Mouse (Mus musculus) urinary bladder, postnatal 4 days (tissue): ENCODE data around the gene Ern2.

Source experiments
- DNase-seq, 2 experiments: peaks; one replicate each; pipeline ENCODE4 v3.0.0; 2021 to 2022; ENCODE audit warnings: low spot score in 2 of 2

Gene Ern2

GRCm38 (mm10) chr7:122158915-122159902 lies 26.8 kb downstream of the Ern2 start, which contains the start of gene Plk1:
Gene Plk1, plus strand, starts transcription at chr7:122159439.
- peak; percentile 69 to 81 for DNase-seq

GRCm38 (mm10) chr7:122158488-122158887 lies 27.5 kb downstream of the Ern2 start:
- no peak for DNase-seq

- no peak for DNase-seq
Observed at GRCm38 (mm10) chr7:122152473-122152872, 33.5 kb downstream of the Ern2 start.

GRCm38 (mm10) chr7:122140991-122141390 lies 45.0 kb downstream of the Ern2 start:
- no peak for DNase-seq

- DNase-seq = no peak
Observed at GRCm38 (mm10) chr7:122138190-122138589, 47.8 kb downstream of the Ern2 start.

- DNase-seq = no peak
Observed at GRCm38 (mm10) chr7:122137071-122137470, 48.9 kb downstream of the Ern2 start.

- DNase-seq = no peak
Observed at GRCm38 (mm10) chr7:122135070-122135469, 50.9 kb downstream of the Ern2 start.

- DNase-seq = no peak
Observed at GRCm38 (mm10) chr7:122133338-122133625, 52.7 kb downstream of the Ern2 start.

- DNase-seq = peak; percentile 97 to 98
Observed at GRCm38 (mm10) chr7:122132497-122133337, 53.3 kb downstream of the Ern2 start, which contains the start of the genes Palb2 and Dctn5. Gene Palb2, minus strand, starts transcription at chr7:122132985. Gene Dctn5, plus strand, starts transcription at chr7:122133041.

- DNase-seq = no peak
Observed at GRCm38 (mm10) chr7:122131834-122132233, 54.2 kb downstream of the Ern2 start.

- no peak for DNase-seq
Observed at GRCm38 (mm10) chr7:122126946-122127345, 59.1 kb downstream of the Ern2 start.

GRCm38 (mm10) chr7:122125636-122126035 lies 60.4 kb downstream of the Ern2 start:
- DNase-seq = no peak

GRCm38 (mm10) chr7:122123518-122123917 lies 62.5 kb downstream of the Ern2 start:
- DNase-seq = no peak
